In the genomic region with DNA sequence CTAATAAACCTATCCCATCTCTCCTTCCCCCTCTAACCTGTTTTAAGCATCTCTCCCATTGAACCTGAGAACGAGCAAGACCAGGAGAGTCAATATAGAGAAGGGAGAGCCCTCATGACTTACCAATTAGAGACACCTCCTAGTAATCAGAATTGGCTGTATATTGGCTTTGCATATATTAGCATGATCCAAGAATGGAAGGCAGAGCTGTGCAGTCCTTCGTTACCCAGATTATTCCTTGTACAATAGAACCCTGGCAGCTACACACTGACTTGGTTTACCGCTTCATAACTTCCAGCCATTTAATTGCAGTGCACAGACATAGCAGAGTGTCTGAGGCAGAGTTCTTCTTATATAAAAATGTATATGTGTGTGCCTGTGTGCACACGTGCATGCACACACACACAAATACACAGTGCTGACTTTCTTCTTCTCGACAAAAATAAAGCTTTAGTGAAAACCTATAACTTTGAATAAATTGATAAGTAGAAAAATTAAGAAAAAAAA, we compare ENCODE assay signal across 23 mouse cellular contexts. TPM values are rescaled to one million over a fixed set of nuclear protein-coding genes. Genes with fewer than 3 reads are reported as not detected.
DNase-seq lines count a peak whose midpoint lies in the region; ATAC-seq and TF ChIP-seq lines count a peak whose summit lies in the region.
"Had no signal": no experiment of that assay in that cellular context is flagged by ENCODE, and none has a peak within 500 bp of the region (broad histone marks: within the 10 kb centered on the region; RNA-seq: fewer than 3 reads in every experiment).

No protein-coding gene starts in this region.

- no peak overlapping the region for H3K27ac ChIP-seq in hindbrain, embryonic 13.5 days
- H3K27ac ChIP-seq in hindbrain, embryonic 16.5 days (ENCODE audit: low read depth, low read length): no peak overlapping the region
- peak overlapping the region; percentile 35 for H3K27ac ChIP-seq in stomach, embryonic 16.5 days (ENCODE audit: low read length)
- H3K27ac ChIP-seq in stomach, postnatal 0 days (replicated peaks): no peak overlapping the region
- H3K27ac ChIP-seq in forebrain, embryonic 16.5 days (ENCODE audit: low read length): no peak overlapping the region
- H3K27ac ChIP-seq: heart, embryonic 15.5 days; hindbrain, postnatal 0 days; limb, embryonic 12.5 days; lung, embryonic 15.5 days had no signal

- H3K4me1 ChIP-seq in hindbrain, embryonic 13.5 days (replicated peaks): peaks cover 8% of the 10 kb centered on the region
- no peaks in the 10 kb centered on the region for H3K4me1 ChIP-seq in hindbrain, embryonic 16.5 days (ENCODE audit: control insufficient read depth, insufficient read depth, low read depth, low read length)
- peaks cover 4% of the 10 kb centered on the region; the same call in 1 of the 2 replicates for H3K4me1 ChIP-seq in stomach, embryonic 16.5 days (ENCODE audit: control insufficient read depth, insufficient read depth, low read length)
- H3K4me1 ChIP-seq in stomach, postnatal 0 days (replicated peaks; ENCODE audit: control insufficient read depth, insufficient read depth): no peaks in the 10 kb centered on the region
- H3K4me1 ChIP-seq in forebrain, embryonic 16.5 days (replicated peaks; ENCODE audit: control insufficient read depth, insufficient read depth, low read length): peaks cover 14% of the 10 kb centered on the region
- H3K4me1 ChIP-seq: lung, embryonic 15.5 days; stomach, embryonic 15.5 days had no signal

- no peak overlapping the region for H3K4me2 ChIP-seq in hindbrain, embryonic 13.5 days
- H3K4me2 ChIP-seq in hindbrain, embryonic 16.5 days (ENCODE audit: low read length): no peak overlapping the region
- no peak overlapping the region for H3K4me2 ChIP-seq in stomach, embryonic 16.5 days (ENCODE audit: low read depth, low read length)
- H3K4me2 ChIP-seq in stomach, postnatal 0 days (replicated peaks; ENCODE audit: low read depth): no peak overlapping the region
- no peak overlapping the region for H3K4me2 ChIP-seq in forebrain, embryonic 16.5 days (ENCODE audit: low read length)
- H3K4me2 ChIP-seq: lung, embryonic 15.5 days; stomach, embryonic 15.5 days had no signal

- DNase-seq in stomach, postnatal 0 days (ENCODE audit: low spot score): no peak
- no peak for DNase-seq in heart, postnatal 25 days (ENCODE audit: low spot score)
- DNase-seq in spleen, postnatal 10 days (ENCODE audit: low spot score in 2 of 2): no peak
- DNase-seq: adrenal gland, postnatal 25 days; B cell, adult 2 months; cerebellum, adult 18-20 months; cerebellum, postnatal 10 days; gastrocnemius, postnatal 14 days; kidney, adult 11 months; kidney, postnatal 14 days; thymus, adult 18-20 months; thymus, postnatal 25 days had no signal

- no peak for TF ChIP-seq EP300 in stomach, postnatal 0 days (optimal IDR thresholded peaks at IDR 0.05)

- TF ChIP-seq CTCF in stomach, postnatal 0 days (IDR thresholded peaks at IDR 0.05; ENCODE audit: low read depth): no peak

- peak; percentile 63; the same call in 1 of the 2 replicates for ATAC-seq in hindbrain, embryonic 13.5 days (ENCODE audit: low FRiP score)
- no peak for ATAC-seq in hindbrain, embryonic 16.5 days
- ATAC-seq in stomach, embryonic 16.5 days (ENCODE audit: insufficient read depth, low FRiP score): no peak
- no peak for ATAC-seq in stomach, postnatal 0 days (ENCODE audit: low FRiP score, low TSS enrichment)
- peak; percentile 34; the same call in 1 of the 2 replicates for ATAC-seq in forebrain, embryonic 16.5 days
- ATAC-seq: hindbrain, postnatal 0 days had no signal

- 81% methylated on average over 5 of the region's 5 CpGs for WGBS in hindbrain, embryonic 13.5 days
- WGBS in hindbrain, embryonic 16.5 days: 77% methylated on average over 5 of the region's 5 CpGs
- WGBS in stomach, embryonic 16.5 days: 85% methylated on average over 5 of the region's 5 CpGs
- 83% methylated on average over 5 of the region's 5 CpGs for WGBS in stomach, postnatal 0 days
- WGBS in forebrain, embryonic 16.5 days: 36% methylated on average over 5 of the region's 5 CpGs

- no peak overlapping the region for H3K9ac ChIP-seq in hindbrain, embryonic 13.5 days
- H3K9ac ChIP-seq in hindbrain, embryonic 16.5 days (ENCODE audit: low read depth, low read length): no peak overlapping the region
- H3K9ac ChIP-seq in stomach, embryonic 16.5 days (ENCODE audit: low read length): no peak overlapping the region
- H3K9ac ChIP-seq in stomach, postnatal 0 days (ENCODE audit: low read length): no peak overlapping the region
- no peak overlapping the region for H3K9ac ChIP-seq in forebrain, embryonic 16.5 days (replicated peaks; ENCODE audit: low read depth, low read length)
- H3K9ac ChIP-seq: heart, embryonic 15.5 days; limb, embryonic 12.5 days; lung, embryonic 15.5 days; stomach, embryonic 15.5 days had no signal

- no peaks in the 10 kb centered on the region for H3K36me3 ChIP-seq in hindbrain, embryonic 13.5 days
- no peaks in the 10 kb centered on the region for H3K36me3 ChIP-seq in hindbrain, embryonic 16.5 days (ENCODE audit: control insufficient read depth, insufficient read depth, low read length)
- H3K36me3 ChIP-seq in stomach, embryonic 16.5 days (ENCODE audit: control insufficient read depth, insufficient read depth, low read length): no peaks in the 10 kb centered on the region
- no peaks in the 10 kb centered on the region for H3K36me3 ChIP-seq in stomach, postnatal 0 days (ENCODE audit: control insufficient read depth, insufficient read depth, low read length)
- no peaks in the 10 kb centered on the region for H3K36me3 ChIP-seq in forebrain, embryonic 16.5 days (ENCODE audit: control insufficient read depth, insufficient read depth)
- H3K36me3 ChIP-seq: heart, embryonic 15.5 days; limb, embryonic 12.5 days; lung, embryonic 15.5 days; stomach, embryonic 15.5 days had no signal

- no peaks in the 10 kb centered on the region for H3K27me3 ChIP-seq in hindbrain, embryonic 13.5 days
- H3K27me3 ChIP-seq in hindbrain, embryonic 16.5 days (replicated peaks; ENCODE audit: control insufficient read depth, insufficient read depth, low read length): no peaks in the 10 kb centered on the region
- H3K27me3 ChIP-seq in stomach, embryonic 16.5 days (ENCODE audit: control insufficient read depth, insufficient read depth, low read length): no peaks in the 10 kb centered on the region
- no peaks in the 10 kb centered on the region for H3K27me3 ChIP-seq in stomach, postnatal 0 days (ENCODE audit: control insufficient read depth, insufficient read depth, low read length)
- no peaks in the 10 kb centered on the region for H3K27me3 ChIP-seq in forebrain, embryonic 16.5 days (replicated peaks; ENCODE audit: control insufficient read depth, insufficient read depth, low read length)
- H3K27me3 ChIP-seq: heart, embryonic 15.5 days; limb, embryonic 12.5 days; lung, embryonic 15.5 days; stomach, embryonic 15.5 days had no signal

- no peak overlapping the region for H3K4me3 ChIP-seq in hindbrain, embryonic 13.5 days
- H3K4me3 ChIP-seq in hindbrain, embryonic 16.5 days (ENCODE audit: low read length): no peak overlapping the region
- no peak overlapping the region for H3K4me3 ChIP-seq in stomach, embryonic 16.5 days (replicated peaks; ENCODE audit: low read length)
- H3K4me3 ChIP-seq in stomach, postnatal 0 days (ENCODE audit: low read depth, low read length): no peak overlapping the region
- H3K4me3 ChIP-seq in forebrain, embryonic 16.5 days (replicated peaks; ENCODE audit: low read length): no peak overlapping the region
- H3K4me3 ChIP-seq: erythroblast, embryonic 14.5 days; heart, embryonic 15.5 days; limb, embryonic 12.5 days; lung, embryonic 15.5 days; stomach, embryonic 15.5 days had no signal

- H3K9me3 ChIP-seq in hindbrain, embryonic 13.5 days: no peaks in the 10 kb centered on the region
- H3K9me3 ChIP-seq in hindbrain, embryonic 16.5 days (ENCODE audit: control insufficient read depth, low read length): no peaks in the 10 kb centered on the region
- no peaks in the 10 kb centered on the region for H3K9me3 ChIP-seq in stomach, embryonic 16.5 days (replicated peaks; ENCODE audit: control insufficient read depth, low read length)
- no peaks in the 10 kb centered on the region for H3K9me3 ChIP-seq in stomach, postnatal 0 days (ENCODE audit: control insufficient read depth, low read length)
- no peaks in the 10 kb centered on the region for H3K9me3 ChIP-seq in forebrain, embryonic 16.5 days (ENCODE audit: control insufficient read depth, low read length)
- H3K9me3 ChIP-seq: heart, embryonic 15.5 days; limb, embryonic 12.5 days; lung, embryonic 15.5 days; stomach, embryonic 15.5 days had no signal

- intact Hi-C loops in heart, postnatal 25 days (cut with DNase I): no loop called here

RNA-seq across cellular contexts. Expression of a gene that starts 42.2 kb away (rescaled TPM):
- polyA plus RNA-seq in hindbrain, embryonic 13.5 days (2015; fragmentation: Nextera tagmentation; extraction: Ambion mirVana): 11.9 TPM in 2 replicates
- polyA plus RNA-seq in hindbrain, embryonic 16.5 days (2015; fragmentation: Nextera tagmentation; extraction: Ambion mirVana): 7.2 and 7.3 TPM in 2 replicates
- polyA plus RNA-seq in stomach, embryonic 16.5 days (2015; fragmentation: Nextera tagmentation; extraction: Ambion mirVana): 8.9 and 9.6 TPM in 2 replicates
- 5.7 and 5.8 TPM in 2 replicates for polyA plus RNA-seq in stomach, postnatal 0 days (2015; fragmentation: Nextera tagmentation; extraction: Ambion mirVana)
- 6.1 and 7.2 TPM in 2 replicates for polyA plus RNA-seq in forebrain, embryonic 16.5 days (2015; fragmentation: Nextera tagmentation; extraction: Ambion mirVana)
- total RNA-seq in heart, postnatal 25 days (2021): 1 to 10 TPM; 3.3 to 3.8 TPM
- total RNA-seq: monocyte, adult 5-6 weeks had no signal

Comparison
In these comparisons a context has a peak if more than half of its experiments do, and no peak if none do; other contexts are left out.
1. ATAC-seq: peak in hindbrain, embryonic 13.5 days (single experiment) and forebrain, embryonic 16.5 days (single experiment); none in hindbrain, embryonic 16.5 days (single experiment), stomach, embryonic 16.5 days (single experiment) and stomach, postnatal 0 days (single experiment).